Mouse (Mus musculus): ENCODE results near the gene Slc4a2.

The Slc4a2 gene

DNA sequence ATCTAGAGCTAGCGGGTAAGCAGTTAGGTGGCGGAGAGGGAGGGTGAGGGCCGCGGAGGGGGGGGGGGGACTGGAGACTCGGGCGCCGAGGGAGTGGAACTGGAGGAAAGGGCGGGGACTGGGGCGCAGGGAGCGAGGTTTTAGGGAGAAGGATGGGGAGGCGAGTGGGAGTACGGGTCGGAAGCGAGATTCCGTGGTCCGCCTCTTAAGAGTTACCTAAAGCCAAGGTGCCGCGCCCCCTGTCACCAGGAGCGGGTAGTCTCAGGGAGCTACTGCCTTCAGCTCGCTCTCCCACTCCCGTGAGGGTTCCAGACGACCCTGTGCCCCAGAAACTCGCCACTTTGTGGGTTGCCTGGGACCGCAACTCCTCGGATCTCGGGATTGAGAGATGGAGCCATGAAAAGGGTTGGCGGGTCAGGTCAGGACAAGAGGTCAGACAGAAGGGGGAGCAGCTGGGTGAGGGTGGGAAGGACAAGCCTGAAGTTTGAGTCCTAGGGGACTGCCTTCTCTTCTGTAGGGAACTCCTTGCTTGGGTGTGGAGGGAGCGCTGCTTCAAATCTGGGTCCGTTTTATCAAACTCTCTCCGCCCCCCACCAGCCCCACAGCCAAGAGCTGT lies 1.9 kb downstream of the Slc4a2 start:
- in situ Hi-C loops (cut with MboI, MseI): no loop called here

DNA sequence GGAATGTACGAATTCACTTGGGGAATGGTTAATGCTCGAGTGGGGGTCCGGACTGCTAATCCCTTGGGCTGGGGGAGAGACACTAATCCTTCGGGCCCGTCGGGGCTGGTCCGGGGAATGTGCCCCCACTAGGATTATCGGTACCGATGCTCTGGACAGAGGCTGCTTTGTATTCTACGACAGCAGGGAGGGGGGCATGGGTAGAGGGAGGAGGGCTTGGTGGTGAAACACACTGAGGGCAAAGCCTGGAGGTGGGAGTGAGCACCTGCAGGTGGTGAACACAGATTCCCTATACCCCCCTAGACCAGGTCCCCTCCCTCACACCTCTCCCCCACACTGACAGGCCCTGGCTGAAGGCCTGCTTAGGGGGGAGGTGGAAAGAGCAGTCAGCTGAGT lies 2.4 kb downstream of the Slc4a2 start:
- in situ Hi-C loops (cut with MboI, MseI): no loop called here

DNA sequence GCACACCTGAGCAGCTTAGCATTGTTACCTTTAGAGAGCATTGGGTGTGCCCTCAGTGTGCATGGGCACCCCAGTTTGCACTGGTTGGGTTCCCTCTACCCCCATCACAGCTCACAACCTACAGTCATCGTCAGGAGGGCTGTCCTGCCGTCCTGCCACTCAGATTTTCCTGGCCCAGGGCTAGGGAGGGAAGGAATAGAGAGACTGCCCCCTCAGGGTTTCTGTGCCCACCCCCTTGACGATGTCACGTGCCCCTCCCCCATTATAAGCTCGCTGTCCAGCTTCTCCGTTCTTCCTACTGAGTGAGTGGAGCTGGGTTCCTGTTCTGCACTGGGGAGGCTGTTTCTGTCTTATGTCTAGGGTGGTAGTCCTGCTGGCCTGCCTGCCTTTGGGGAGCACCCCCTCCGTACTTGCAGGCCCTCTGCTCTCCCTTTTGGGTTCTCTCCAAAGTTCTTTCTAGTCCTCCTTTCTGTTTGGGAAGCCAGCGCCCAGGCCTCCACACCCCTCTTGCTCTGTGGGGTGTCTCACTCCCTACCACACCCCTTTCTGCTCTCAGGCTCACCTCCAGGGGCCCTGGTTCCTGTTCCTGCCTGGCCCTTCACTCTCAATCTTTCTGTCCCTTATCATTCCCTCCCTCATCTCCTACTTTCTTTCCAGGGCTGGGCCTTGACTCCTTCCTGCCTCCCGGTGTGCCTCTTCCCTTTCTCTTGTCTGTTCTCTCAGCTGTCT lies 3.1 kb downstream of the Slc4a2 start:
- in situ Hi-C loops (cut with MboI, MseI): no loop called here

DNA sequence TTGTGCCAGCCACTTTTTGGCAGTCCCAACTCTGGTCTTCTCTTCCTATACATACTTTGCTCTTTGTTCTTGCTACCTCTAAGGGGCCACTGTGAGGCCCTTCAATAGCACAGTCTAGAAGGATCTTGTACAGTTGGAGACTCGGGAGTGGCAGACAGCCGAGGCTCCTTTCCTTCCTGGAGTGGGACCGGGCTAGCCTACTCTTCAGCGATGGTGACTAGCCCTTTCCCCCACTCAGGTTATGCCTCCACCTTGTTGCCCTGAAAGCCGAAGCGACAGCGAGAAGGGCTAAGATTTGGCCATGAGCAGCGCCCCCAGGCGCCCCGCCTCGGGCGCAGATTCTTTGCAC lies 3.6 kb downstream of the Slc4a2 start:
- in situ Hi-C loops (cut with MboI, MseI): no loop called here

DNA sequence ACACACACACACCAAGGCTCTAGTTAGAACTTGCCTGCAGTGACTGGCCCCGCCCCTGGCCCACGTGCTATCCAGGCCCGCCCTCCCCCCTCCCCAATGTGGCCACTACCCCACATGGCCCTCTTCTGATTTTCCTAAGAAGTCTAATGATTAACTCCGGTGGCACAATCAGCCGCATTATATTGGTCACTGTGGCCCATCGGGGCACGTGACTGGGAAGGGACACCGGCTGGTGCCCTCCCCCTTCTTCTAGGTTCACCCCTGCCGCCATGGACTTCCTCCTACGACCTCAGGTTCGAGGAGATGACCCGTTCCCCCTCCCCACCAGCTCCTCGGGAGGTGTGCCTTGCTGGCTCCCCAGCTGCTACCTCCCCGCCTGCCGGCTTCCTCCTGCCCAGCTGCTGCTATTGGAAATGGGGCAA lies 4.4 kb downstream of the Slc4a2 start:
- in situ Hi-C loops (cut with MboI, MseI): no loop called here

DNA sequence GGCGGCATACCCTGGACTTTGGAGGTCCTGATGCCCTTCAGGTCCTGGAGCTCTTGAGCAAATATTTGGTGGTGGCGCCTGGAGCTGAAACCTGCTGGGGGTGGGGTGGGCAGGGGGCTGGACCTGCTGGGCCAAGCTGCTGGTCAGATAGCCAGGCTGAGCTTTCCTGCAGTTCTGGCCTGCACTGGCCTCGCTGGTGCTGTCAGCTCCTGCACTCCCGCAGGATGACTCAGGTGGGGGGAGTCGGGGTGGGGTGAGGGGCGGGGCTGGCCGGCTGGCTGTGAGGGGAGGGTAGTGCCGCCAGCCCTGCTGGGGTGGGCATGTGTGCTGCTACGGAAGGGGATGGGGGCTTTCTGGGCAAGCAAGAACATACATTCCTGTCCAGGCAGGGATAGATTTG lies 5.0 kb downstream of the Slc4a2 start:
- in situ Hi-C loops (cut with MboI, MseI): no loop called here

DNA sequence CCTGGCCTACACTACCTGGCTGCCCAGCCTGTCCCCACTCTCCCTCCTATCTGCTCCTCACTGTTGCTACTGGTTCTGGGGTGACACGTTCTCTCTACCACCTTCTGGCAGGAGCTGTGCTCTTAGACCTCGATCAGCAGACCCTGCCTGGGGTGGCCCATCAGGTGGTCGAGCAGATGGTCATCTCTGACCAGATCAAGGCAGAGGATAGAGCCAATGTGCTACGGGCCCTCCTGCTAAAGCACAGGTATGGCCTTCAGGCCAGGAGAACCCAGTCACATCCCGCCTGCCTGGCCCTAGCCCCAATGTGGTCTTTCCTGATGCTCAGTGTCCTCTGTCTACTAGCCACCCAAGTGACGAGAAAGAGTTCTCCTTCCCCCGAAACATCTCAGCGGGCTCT lies 10.4 kb downstream of the Slc4a2 start:
- in situ Hi-C loops (cut with MboI, MseI): no loop called here

DNA sequence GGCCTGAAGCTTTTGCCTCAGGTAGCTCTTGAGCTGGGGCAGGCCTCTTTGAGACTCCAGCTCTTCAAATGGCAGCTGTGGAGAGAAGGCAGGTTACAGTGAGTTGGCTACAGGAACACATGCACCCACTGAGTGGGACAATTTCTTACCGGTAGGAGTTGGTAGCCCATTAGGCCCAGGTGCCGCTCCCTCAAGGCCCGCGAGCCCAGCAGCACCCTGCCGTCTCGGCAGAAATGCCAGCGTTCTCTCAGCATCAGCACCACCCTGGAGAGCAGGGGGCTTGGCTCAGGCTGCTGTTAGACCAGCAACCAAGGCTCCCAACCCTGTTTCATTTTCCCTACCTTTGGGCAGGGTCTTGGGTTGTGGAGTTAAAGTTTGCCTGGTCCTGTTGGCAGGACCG lies 17.6 kb downstream of the Slc4a2 start:
- in situ Hi-C loops (cut with MboI, MseI): no loop called here

DNA sequence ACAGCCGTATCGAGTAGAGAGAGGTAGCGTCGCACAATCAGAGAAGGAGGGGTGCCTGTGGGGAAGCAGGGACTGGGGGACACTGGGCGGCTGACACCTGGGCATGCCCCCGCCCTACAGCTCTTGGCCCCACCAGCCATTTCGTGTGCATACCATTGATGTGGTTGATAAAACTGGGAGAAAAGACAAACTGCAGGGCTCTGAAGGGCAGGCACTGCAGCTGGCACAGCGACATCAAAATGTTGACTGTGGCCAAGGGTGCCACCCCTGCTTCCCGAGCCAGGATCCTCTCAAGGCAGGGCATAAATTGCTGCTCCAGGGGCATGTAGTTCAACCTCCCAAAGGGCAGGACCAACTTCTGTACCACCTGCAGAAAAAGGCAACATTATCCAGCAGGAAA lies 18.4 kb downstream of the Slc4a2 start:
- in situ Hi-C loops (cut with MboI, MseI): no loop called here

DNA sequence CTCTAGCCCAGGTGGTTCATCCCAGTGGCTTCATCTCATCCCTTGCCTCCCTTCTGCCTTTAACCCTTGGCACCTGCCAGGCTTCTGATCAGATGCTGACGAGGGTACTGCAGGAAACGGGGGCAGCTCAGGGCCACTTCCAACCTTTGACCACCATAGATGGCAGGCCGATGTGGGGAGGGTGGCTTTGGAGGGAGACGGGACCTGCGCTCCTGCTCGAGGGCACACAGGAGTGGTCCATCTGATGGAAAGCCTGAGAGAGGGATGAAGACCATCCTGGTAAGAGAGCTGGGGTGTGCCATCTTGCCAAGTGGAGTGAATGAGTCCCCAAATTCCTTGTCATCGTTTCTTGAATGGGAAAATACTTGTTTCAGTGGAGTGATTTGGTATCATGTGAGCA lies 19.6 kb downstream of the Slc4a2 start:
- in situ Hi-C loops (cut with MboI, MseI): no loop called here

DNA sequence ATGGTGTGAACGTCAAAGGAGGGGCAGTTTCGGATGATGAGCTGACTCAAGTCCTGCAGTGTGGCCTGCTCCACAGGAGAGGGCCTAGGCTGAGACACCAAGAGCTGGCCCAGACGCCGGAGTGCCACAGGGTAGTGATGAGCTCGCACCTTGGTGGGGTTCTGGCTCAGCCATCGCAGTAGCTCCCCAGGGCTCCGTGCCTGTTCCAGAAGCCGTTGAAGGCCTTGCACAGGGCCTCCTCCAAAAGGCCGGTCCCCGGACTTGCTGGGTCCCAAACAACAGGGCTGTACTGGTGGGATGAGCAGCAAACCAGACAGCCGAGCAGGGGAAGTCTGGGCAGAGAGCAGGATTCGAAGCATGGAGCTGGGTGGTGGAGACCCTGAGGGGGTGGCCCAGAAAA lies 20.3 kb downstream of the Slc4a2 start:
- in situ Hi-C loops (cut with MboI, MseI): no loop called here

DNA sequence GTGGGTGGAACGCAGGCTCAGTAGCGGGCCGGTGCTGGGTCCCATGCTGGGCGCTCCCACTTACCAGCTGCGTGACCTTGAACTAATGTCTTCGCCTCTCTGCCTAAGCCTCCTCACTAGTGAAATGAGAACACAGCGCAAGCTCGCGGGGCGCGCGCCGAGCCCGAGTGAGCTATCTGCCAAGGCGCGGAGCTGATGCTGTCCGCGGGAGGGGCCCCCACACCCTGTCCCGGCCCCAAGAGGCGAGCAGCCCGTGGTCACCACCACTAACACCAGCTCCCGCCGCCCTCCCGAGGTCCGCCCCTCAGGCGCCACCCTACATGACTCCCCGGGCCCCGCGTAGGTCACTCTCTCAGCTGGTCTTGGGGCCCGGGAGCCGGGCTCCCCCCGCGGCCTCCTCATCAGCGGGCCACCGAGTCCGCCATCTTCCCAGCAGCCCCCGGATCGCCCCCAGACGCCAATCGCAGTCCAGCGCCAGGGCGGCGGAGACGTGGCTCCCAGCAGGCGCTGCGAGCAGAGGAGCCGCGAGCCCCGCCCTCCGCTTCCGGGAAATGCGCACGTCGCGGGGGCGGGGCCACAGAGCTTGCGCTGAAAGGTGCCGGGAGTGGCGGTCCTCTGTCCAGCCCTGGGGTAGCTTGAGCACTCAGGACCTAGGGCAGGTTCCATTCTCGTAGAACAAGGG lies 21.2 kb downstream of the Slc4a2 start, which contains the start of gene Fastk:
Gene Fastk, minus strand, starts transcription at position 542 of the 682 bp plus-strand sequence.
- in situ Hi-C loops (cut with MboI, MseI): no loop called here

DNA sequence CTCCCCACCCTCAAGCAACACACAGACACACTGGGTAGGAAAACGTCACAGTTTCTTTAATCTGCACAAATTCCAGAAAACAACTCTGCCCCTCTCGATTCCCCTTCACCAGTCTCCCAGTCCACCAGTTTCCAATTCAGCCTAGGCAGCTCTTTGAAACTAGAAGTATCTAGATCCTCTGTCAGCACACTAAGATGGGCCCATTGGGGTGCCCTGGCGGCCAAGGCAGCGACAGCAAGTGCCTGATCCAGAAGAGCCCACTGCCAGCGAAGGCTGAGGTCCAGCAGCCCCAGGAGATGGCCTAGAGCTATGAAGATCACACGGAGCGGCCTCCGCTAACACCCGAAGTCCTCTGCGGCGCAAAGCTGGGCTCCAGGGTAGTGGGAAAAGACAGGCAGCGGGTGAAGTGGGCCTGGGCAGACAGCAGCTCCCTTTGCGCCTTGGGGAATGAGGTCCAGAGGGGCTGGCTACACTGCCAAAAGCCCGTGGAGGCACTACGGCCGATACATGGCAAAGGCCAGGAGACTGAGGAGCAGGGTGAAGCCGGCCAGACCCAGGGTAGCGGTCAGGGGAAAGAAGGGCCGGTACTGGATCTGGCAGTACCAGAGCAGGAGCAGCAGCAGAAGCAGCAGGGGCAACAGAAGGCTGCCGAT lies 21.9 kb downstream of the Slc4a2 start:
- in situ Hi-C loops (cut with MboI, MseI): no loop called here

DNA sequence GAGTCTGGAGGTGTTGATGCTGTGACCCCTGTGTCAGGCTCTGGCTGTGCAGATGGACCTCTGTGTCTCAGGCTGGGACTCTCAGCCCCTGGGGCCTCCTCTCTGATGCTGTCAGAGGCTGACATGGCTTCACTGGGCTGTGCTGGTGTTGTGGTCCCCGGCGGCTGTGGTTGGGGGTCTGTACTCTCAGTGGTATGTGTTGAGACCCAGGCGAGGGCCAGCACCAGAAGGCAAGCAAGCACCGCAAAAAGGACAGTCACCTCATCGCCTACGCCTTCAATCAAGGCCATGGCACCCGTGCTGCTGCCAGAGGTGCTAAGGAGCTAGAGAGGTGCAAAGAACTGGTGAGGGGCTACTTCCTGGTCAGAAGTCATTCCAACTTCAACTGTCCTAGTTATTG lies 23.0 kb downstream of the Slc4a2 start:
- in situ Hi-C loops (cut with MboI, MseI): no loop called here

DNA sequence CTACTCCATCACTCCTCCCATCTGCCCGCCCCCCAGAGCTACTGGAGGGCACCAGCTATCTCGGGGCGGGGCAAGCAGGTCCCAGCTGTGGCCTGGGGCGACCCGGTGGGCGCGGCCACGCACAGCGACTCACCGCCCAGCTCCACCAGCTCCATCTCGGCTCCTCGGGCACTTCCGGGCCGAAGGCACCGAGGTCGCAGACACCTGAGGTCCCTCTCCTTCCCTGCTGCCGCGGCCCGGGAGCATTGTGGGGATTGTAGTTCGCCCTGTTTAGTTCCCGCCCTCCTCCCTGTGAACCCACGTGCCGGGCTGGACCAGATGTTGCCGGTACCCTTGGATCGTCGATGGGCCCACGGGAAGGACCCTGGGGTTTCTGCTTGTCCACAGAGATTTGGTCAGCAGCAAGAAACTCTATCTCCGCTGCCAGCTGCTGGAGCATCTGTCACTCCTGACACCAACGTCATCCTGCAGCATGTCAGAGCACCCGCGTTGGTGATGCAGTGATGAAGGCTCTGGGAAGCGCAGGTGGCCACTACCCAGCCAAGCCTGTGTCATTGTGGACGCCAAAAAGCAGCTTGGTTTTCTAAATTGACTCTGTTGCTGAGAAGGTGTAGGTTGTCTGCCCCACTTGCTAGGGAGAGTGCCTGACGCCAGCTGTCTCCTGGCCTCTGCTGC lies 24.1 kb downstream of the Slc4a2 start, which contains the start of gene Tmub1:
Gene Tmub1, minus strand, starts transcription at position 231 of the 675 bp plus-strand sequence.
- in situ Hi-C loops (cut with MboI, MseI): no loop called here

DNA sequence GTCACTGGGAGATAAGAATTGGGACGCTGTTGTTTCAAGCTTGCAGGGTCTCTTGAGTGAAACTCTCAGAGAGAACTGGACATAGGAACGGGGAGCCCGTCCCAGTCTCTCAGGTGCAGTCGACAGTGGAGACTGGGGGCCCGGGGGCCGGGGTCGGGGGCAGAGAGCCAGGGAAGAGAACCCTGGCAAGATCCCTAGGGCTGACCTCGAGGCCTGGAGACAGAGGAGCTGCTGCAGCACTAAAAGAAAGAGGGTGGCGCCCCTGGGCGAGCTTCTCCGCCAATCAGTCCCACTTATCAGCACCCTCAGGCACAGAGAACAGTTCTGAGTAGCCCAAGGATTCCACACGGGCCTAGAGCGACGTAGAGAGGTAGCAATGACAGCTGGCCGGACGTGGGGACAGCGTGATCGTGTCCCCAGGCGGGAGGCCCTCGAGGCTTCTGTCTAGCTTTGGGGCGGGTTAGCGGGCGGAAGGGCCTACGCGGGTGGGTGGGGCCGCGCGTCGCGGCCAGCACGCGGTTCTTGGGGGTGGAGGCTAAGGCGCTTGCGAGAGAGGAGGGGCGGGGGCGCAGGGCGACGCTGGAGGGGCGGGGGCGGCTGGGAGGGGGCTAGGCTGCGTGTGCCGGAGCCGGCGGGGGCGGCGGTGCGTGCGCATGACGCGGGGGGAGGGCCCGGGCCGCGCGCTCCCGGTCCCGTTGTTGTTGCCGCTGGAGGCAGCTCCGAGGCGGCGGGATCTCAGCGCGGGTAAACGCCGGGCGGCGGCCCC lies 27.8 kb downstream of the Slc4a2 start:
- in situ Hi-C loops (cut with MboI, MseI): no loop called here

DNA sequence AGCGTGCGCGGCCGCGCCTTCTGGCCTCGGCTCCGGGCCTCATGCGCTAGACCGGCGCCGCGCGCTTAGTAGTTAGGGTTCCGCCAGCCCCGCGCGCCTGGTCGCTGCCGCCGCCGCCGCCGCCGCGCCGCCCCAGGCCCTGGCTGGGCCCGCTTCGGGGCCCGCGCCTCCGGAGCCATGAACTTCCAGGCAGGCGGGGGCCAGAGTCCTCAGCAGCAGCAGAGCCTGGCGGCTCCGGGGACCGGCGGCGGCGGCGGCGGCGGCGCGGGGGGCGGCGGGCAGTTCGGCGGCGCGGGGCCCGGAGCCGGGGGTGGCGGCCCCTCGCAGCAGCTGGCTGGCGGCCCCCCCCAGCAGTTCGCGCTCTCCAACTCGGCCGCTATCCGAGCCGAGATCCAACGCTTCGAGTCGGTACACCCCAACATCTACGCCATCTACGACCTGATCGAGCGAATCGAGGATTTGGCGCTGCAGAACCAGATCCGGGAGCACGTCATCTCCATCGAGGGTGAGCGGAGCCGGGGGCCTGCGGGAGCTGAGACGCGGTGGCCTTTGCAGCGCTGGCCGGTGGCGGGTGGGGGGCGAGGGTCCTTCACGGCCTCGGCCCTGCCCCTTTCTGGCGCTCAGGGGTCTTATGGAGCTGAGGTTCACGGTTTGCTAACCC lies 28.5 kb downstream of the Slc4a2 start, which contains the start of gene Agap3:
Gene Agap3, plus strand, starts transcription at position 148 of the 661 bp plus-strand sequence.
- in situ Hi-C loops (cut with MboI, MseI): no loop called here

DNA sequence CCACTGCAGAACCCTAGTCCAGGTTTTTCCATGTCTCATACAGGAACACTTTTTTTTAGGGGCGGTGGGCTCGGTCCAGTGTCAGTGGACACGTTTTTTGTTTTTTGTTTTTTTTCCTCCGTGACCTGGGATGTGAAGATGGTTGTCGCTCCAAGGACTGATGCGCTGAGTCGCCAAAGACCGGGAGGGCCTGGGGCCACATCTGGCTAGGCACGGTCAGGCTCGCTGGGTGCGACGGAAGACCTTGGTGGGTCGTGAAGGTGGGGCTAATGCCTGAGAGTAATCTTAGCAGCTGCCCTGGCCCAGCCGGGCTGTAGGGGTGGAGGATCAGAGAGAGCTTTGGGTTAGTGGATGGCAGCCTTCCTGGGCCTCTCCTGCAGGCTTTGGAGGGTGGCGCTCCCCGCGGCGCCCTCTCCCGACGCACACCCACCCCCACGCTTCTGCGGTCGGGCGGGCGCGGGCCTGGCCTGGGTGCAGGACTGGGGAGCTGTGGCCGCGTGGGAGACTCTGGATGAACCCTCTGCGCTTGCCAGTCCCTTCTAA lies 29.1 kb downstream of the Slc4a2 start:
- in situ Hi-C loops (cut with MboI, MseI): no loop called here

DNA sequence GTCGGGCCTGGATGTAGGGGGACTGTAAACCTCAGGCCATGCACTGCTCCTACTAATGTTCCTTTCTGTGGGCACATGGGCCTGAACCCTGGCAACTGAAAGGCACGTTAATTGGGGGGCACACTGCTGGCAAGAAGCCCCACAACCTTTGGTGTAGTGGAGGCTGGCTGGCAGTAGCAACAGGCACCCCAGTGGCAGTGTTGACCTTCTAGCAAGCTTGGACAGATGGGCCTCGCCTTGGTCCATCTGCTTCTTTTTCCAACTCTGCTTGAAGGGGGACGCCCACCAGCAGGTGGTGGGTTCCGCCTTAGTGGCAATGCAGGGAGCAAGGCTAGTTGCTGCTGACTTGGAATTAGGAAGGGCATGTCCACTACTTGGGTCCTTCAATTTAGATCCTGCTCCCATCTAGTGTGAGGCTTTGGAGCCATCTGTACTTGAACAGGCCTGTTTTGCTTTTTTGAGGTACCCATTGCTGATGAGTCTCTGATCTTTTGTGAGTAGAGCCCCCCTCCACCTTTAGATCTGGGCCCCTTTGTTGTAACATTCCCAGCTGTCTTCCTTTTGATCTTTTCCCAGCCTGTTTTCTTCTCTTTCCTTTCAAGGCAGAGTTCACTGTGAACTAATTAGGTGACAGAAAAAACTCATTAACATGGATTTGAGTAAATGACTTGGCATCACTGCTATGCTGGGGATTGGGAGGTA lies 29.8 kb downstream of the Slc4a2 start:
- in situ Hi-C loops (cut with MboI, MseI): no loop called here

DNA sequence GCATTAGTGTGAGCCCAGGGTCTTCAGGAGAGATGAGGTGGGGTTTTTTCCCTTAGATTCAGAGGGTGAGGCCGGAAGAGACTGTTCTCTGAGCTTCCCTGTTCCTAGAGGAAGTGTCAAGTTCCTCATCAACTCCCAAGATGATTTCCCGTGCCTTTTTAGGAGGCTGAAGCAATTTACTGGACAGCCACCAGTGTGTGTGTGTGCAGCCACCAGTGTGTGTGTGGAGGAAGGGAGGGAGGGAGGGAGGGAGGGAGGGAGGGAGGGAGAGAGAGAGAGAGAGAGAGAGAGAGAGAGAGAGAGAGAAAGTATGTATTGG lies 30.3 kb downstream of the Slc4a2 start:
- in situ Hi-C loops (cut with MboI, MseI): no loop called here

Measured in regulatory T cell (primary cell).